Mouse (Mus musculus): ENCODE results near the gene Cnn3.

The Cnn3 gene

GRCm38 (mm10) chr3:121458545-121459492, 32.5 kb downstream of the Cnn3 start:
- no peak for DNase-seq

- no peak for DNase-seq
Measured at GRCm38 (mm10) chr3:121460473-121461193, 34.3 kb downstream of the Cnn3 start.

- no peak for DNase-seq
Measured at GRCm38 (mm10) chr3:121461477-121461876, 35.2 kb downstream of the Cnn3 start.

GRCm38 (mm10) chr3:121462782-121463181, 36.5 kb downstream of the Cnn3 start:
- no peak for DNase-seq

- peak in 1 of 2 experiments; percentile 15 for DNase-seq
Measured at GRCm38 (mm10) chr3:121464733-121465305, 38.5 kb downstream of the Cnn3 start.

GRCm38 (mm10) chr3:121465795-121466194, 39.5 kb downstream of the Cnn3 start:
- no peak for DNase-seq

GRCm38 (mm10) chr3:121467094-121467552, 40.8 kb downstream of the Cnn3 start:
- no peak for DNase-seq

- no peak for DNase-seq
Measured at GRCm38 (mm10) chr3:121468136-121468535, 41.8 kb downstream of the Cnn3 start.

- peak; percentile 27 to 45 for DNase-seq
Measured at GRCm38 (mm10) chr3:121469185-121469975, 43.1 kb downstream of the Cnn3 start.

GRCm38 (mm10) chr3:121471703-121472102, 45.4 kb downstream of the Cnn3 start:
- no peak for DNase-seq

GRCm38 (mm10) chr3:121474738-121475137, 48.4 kb downstream of the Cnn3 start:
- no peak for DNase-seq

GRCm38 (mm10) chr3:121480030-121480960, 54.0 kb downstream of the Cnn3 start:
- DNase-seq = no peak

GRCm38 (mm10) chr3:121480961-121481436, 54.7 kb downstream of the Cnn3 start:
- no peak for DNase-seq

GRCm38 (mm10) chr3:121481564-121481963, 55.3 kb downstream of the Cnn3 start:
- no peak for DNase-seq

GRCm38 (mm10) chr3:121483266-121484161, 57.2 kb downstream of the Cnn3 start:
- no peak for DNase-seq

- no peak for DNase-seq
Measured at GRCm38 (mm10) chr3:121485201-121485600, 58.9 kb downstream of the Cnn3 start.

GRCm38 (mm10) chr3:121489462-121490118, 63.3 kb downstream of the Cnn3 start:
- no peak for DNase-seq

- no peak for DNase-seq
Measured at GRCm38 (mm10) chr3:121490941-121491340, 64.6 kb downstream of the Cnn3 start.

GRCm38 (mm10) chr3:121492026-121492425, 65.7 kb downstream of the Cnn3 start:
- no peak for DNase-seq
